Comparison of ENCODE assay signal across 11 mouse cellular contexts in the genomic region with DNA sequence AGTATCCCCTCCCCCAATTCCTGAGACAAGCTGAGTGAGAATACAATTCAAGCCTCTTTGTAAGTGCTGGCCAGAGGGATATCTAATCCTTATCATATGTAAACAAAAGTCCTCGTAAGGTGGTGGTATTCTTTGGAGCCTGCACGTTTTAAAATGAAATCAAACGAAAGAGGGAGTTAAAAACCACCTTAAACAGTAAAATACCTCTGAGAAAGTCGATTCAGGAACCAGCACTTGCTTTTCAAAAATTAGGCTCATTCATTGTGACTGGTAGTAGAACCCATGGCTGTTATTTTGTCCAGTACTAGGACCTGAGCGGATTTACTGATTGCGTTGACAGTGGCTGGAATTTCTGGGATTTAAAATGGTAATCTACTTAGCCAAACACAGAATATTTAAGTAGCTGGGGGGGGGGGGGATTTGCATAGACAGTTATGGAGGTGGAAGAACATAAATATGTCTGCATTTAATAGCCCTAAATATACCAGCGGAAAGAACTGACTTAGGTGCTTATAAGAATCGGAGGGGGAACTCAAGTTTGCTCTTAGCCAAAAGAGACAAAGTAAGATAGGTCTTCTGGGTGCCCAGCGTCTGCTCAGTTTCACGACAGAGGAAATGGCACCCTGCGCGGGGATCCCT. TPM values are rescaled to one million over a fixed set of nuclear protein-coding genes. Genes with fewer than 3 reads are reported as not detected.
DNase-seq lines count a peak whose midpoint lies in the region; ATAC-seq and TF ChIP-seq lines count a peak whose summit lies in the region.
"Had no signal": no experiment of that assay in that cellular context is flagged by ENCODE, and none has a peak within 500 bp of the region (broad histone marks: within the 10 kb centered on the region; RNA-seq: fewer than 3 reads in every experiment).

No protein-coding gene starts in this region.

- no peak for TF ChIP-seq POLR2A in kidney, adult 2 months (IDR thresholded peaks at IDR 0.05; ENCODE audit: low read depth, low read length)

- H3K4me1 ChIP-seq in kidney, adult 2 months (ENCODE audit: control insufficient read depth, insufficient read depth, low read length): 0 out of 2 replicates have a peak, but pooled peaks cover under 1% of the 10 kb centered on the region
- H3K4me1 ChIP-seq in ES-E14 (ENCODE audit: control insufficient read depth in 2 of 2, insufficient read depth in 2 of 2, low read length in 2 of 2, poor library complexity in 1 of 2): 0 out of 4 replicates have a peak, but pooled peaks cover 0 to 4% of the 10 kb centered on the region in 2 experiments
- no peaks in the 10 kb centered on the region for H3K4me1 ChIP-seq in forebrain, postnatal 0 days (ENCODE audit: insufficient read depth)
- no peaks in the 10 kb centered on the region for H3K4me1 ChIP-seq in liver, embryonic 12.5 days

- peak overlapping the region; percentile 57 for H3K27ac ChIP-seq in kidney, adult 2 months (ENCODE audit: insufficient read depth, low read depth, low read length)
- no peak overlapping the region for H3K27ac ChIP-seq in ES-E14 (ENCODE audit: insufficient read depth, low read depth, low read length, poor library complexity, severe bottlenecking)
- H3K27ac ChIP-seq in forebrain, postnatal 0 days (ENCODE audit: low read depth, low read length): no peak overlapping the region
- peak overlapping the region; percentile 22; the same call in 1 of the 2 replicates for H3K27ac ChIP-seq in liver, embryonic 12.5 days
- H3K27ac ChIP-seq: left cerebral cortex, adult 2 months had no signal

- TF ChIP-seq CTCF in kidney, adult 2 months (conservative IDR thresholded peaks at IDR 0.05; ENCODE audit: insufficient read depth, insufficient read length, low read depth, low read length): no peak
- no peak for TF ChIP-seq CTCF in forebrain, postnatal 0 days (IDR thresholded peaks at IDR 0.05; ENCODE audit: low read depth)

- WGBS in kidney, adult 2 months: 20% methylated on average over 12 of the region's 12 CpGs
- WGBS in forebrain, postnatal 0 days: under 1% methylated on average over 12 of the region's 12 CpGs
- WGBS in liver, embryonic 12.5 days (ENCODE audit: insufficient replicate concordance): 2% methylated on average over 12 of the region's 12 CpGs

- no peak overlapping the region for H3K4me2 ChIP-seq in forebrain, postnatal 0 days (ENCODE audit: low read depth)
- H3K4me2 ChIP-seq in liver, embryonic 12.5 days: peak overlapping the region; percentile 6; the same call in 1 of the 2 replicates

- H3K27me3 ChIP-seq in kidney, adult 2 months (replicated peaks; ENCODE audit: control insufficient read depth, insufficient read depth, low read length): peaks cover 6% of the 10 kb centered on the region
- peaks cover 88% of the 10 kb centered on the region for H3K27me3 ChIP-seq in forebrain, postnatal 0 days (ENCODE audit: insufficient read depth, low read length)
- H3K27me3 ChIP-seq in liver, embryonic 12.5 days (replicated peaks): peaks cover 91% of the 10 kb centered on the region

- no peak for DNase-seq in kidney, adult 2 months
- no peak for DNase-seq in kidney, adult 11 months
- DNase-seq in ES-E14 (ENCODE audit: low read depth, low spot score): no peak
- peak; percentile 74 for DNase-seq in forebrain, postnatal 0 days
- DNase-seq in layer of hippocampus, adult 18-20 months (ENCODE audit: low spot score in 2 of 2): no peak
- no peak for DNase-seq in left cerebral cortex, postnatal 25 days (ENCODE audit: low spot score in 2 of 2)
- no peak for DNase-seq in left cerebral cortex, postnatal 36 days (ENCODE audit: low spot score in 2 of 2)
- DNase-seq: adrenal gland, postnatal 14 days; thymus, postnatal 14 days had no signal

- H3K9me3 ChIP-seq in ES-E14 (ENCODE audit: control insufficient read depth, insufficient read depth, low read depth, low read length): no peaks in the 10 kb centered on the region
- H3K9me3 ChIP-seq in forebrain, postnatal 0 days (ENCODE audit: low read length): no peaks in the 10 kb centered on the region
- no peaks in the 10 kb centered on the region for H3K9me3 ChIP-seq in liver, embryonic 12.5 days (replicated peaks)

- no peaks in the 10 kb centered on the region for H3K36me3 ChIP-seq in kidney, adult 2 months (ENCODE audit: control insufficient read depth, insufficient read depth, low read length)
- H3K36me3 ChIP-seq in ES-E14 (ENCODE audit: control insufficient read depth, insufficient read depth, low read length, poor library complexity, severe bottlenecking): no peaks in the 10 kb centered on the region
- no peaks in the 10 kb centered on the region for H3K36me3 ChIP-seq in forebrain, postnatal 0 days (ENCODE audit: insufficient read depth)
- H3K36me3 ChIP-seq in liver, embryonic 12.5 days: no peaks in the 10 kb centered on the region

- H3K4me3 ChIP-seq in kidney, adult 2 months (ENCODE audit: insufficient read depth, low read depth, low read length): peak overlapping the region; percentile 49
- H3K4me3 ChIP-seq in ES-E14 (ENCODE audit: insufficient read depth in 1 of 2, low read depth in 1 of 2, low read length in 2 of 2, poor library complexity in 1 of 2, severe bottlenecking in 1 of 2): peak overlapping the region; percentile 47 to 60; a peak in 2 of 4 replicates
- no peak overlapping the region; the same call in 1 of the 2 replicates for H3K4me3 ChIP-seq in forebrain, postnatal 0 days (ENCODE audit: low read depth, low read length)
- H3K4me3 ChIP-seq in liver, embryonic 12.5 days: peak overlapping the region; percentile 39
- H3K4me3 ChIP-seq: left cerebral cortex, adult 2 months had no signal

- in situ Hi-C loops in ES-E14 (cut with MboI; ENCODE audit: low sequenced_read_pairs in 2 of 2, unreplicated experiment in 2 of 2): loop anchor here in 1 of 2 experiments (25.0 kb wide), 1 partner anchor 544 kb away; a partner anchor contains a TSS

- no peak for ATAC-seq in forebrain, postnatal 0 days
- ATAC-seq in liver, embryonic 12.5 days: no peak

- intact Hi-C loops in left cerebral cortex, postnatal 25 days (cut with DNase I): loop anchor here (5.0 kb wide), 1 partner anchor 529 kb away; no protein-coding TSS in a partner anchor
- intact Hi-C loops in left cerebral cortex, postnatal 36 days (cut with DNase I): loop anchor here (5.0 to 10.0 kb wide), 2 partner anchors 526 to 666 kb away; no protein-coding TSS in a partner anchor

- H3K9ac ChIP-seq in ES-E14 (ENCODE audit: insufficient read depth, low read depth, low read length, poor library complexity, severe bottlenecking): no peak overlapping the region
- H3K9ac ChIP-seq in forebrain, postnatal 0 days: no peak overlapping the region
- 0 out of 2 replicates have a peak overlapping the region, but pooled peaks have one; percentile 62 for H3K9ac ChIP-seq in liver, embryonic 12.5 days

TF ChIP-seq in ES-E14, 5 proteins besides CTCF, POLR2A, EP300 and RAD21:
- TF ChIP-seq CHD2 (IDR thresholded peaks at IDR 0.05; ENCODE audit: low read depth, low read length) (no peak), HCFC1 (IDR thresholded peaks at IDR 0.05; ENCODE audit: borderline replicate concordance, insufficient read depth, low read length) (no peak), MAFK (IDR thresholded peaks at IDR 0.05; ENCODE audit: insufficient read depth, low read depth, low read length) (no peak), ZC3H11A (IDR thresholded peaks at IDR 0.05; ENCODE audit: borderline replicate concordance, low read depth, low read length) (no peak), ZNF384 (IDR thresholded peaks at IDR 0.05; ENCODE audit: low read depth, low read length) (no peak)

RNA-seq across cellular contexts. Expression of a gene that starts 1.3 kb away (rescaled TPM):
- polyA plus RNA-seq in kidney, adult 2 months (2012; rRNA removed): 124 and 141 TPM in 2 replicates
- total RNA-seq in ES-E14 (2012; rRNA removed): not detected in 2 replicates
- not detected in 2 replicates for total RNA-seq in forebrain, postnatal 0 days (2014; rRNA removed)
- polyA plus RNA-seq in forebrain, postnatal 0 days (2015; fragmentation: Nextera tagmentation; extraction: Ambion mirVana): 0.21 and 0.24 TPM in 2 replicates
- polyA plus RNA-seq in liver, embryonic 12.5 days (2016; fragmentation: Nextera tagmentation; extraction: Ambion mirVana): 8.0 and 12.3 TPM in 2 replicates
- total RNA-seq in layer of hippocampus, adult 18-20 months (2021): not detected
- not detected for total RNA-seq in left cerebral cortex, postnatal 25 days (2021)
- not detected for total RNA-seq in left cerebral cortex, postnatal 36 days (2021)
- total RNA-seq: left cerebral cortex, adult 2 months had no signal

Comparison
In these comparisons a context has a peak if more than half of its experiments do, and no peak if none do; other contexts are left out.
1. H3K27ac ChIP-seq: peak in kidney, adult 2 months (single experiment) and liver, embryonic 12.5 days (single experiment); none in ES-E14 (single experiment) and forebrain, postnatal 0 days (single experiment).